Mouse (Mus musculus): Measurements from ENCODE around the gene Gm5475. TPM values are rescaled to one million over a fixed set of nuclear protein-coding genes. Genes with fewer than 3 reads are reported as not detected.
A peak's percentile ranks its signal among the peaks of the same experiment; 100 is the strongest.

Gene Gm5475
- polyA plus RNA-seq, 1 experiment from 2014 or later: not detected

DNA sequence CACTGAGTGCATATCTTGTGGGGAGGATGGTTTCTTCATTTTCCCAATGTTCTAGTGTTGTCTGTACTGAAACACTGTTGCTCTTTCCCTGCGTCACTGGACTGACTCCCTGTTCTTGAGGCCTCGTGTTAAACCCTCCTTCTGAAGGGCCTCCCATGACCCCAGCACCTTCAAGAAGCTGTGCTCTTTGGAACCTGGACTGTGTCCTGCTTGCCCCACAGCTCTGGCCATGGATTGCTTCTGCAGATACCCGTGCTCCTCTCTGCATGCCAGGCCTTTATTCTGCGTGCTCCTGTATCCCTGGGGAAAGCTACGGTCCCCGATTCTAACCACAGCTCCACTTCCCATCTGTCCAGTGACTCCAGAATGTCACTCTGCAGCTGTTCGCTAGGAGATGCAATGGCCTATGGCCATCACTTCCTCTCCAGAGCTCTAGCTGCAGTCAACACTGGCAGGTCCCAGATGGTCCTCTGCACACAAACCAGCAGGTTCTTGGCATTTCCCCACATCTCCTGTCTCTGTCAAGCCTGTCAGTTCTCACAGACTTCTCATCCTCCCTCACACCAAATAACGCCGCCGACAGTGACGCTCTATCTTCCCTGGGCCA is 8.1 kb downstream of the Gm5475 start:
- 60% methylated on average over 11 of the region's 11 CpGs for WGBS
- Histone ChIP-seq H3K27me3 (ENCODE audit: control insufficient read depth, insufficient read depth, low read length) (peaks cover 6% of the 10 kb centered on the region), H3K4me1 (ENCODE audit: control insufficient read depth, insufficient read depth, low read length) (0 out of 2 replicates have a peak, but pooled peaks cover 2% of the 10 kb centered on the region), H3K27ac (ENCODE audit: low read length) (no peak overlapping the region), H3K9ac (ENCODE audit: low read length) (no peak overlapping the region), H3K4me3 (ENCODE audit: low read length) (no peak overlapping the region), H3K36me3 (ENCODE audit: control insufficient read depth, insufficient read depth) (no peaks in the 10 kb centered on the region), H3K4me2 (ENCODE audit: low read depth, low read length) (no peak overlapping the region), H3K9me3 (replicated peaks; ENCODE audit: control insufficient read depth, low read length) (no peaks in the 10 kb centered on the region)
- ATAC-seq (replicated peaks; ENCODE audit: extremely low read depth, insufficient read depth, low FRiP score): no peak

- Histone ChIP-seq H3K9ac (ENCODE audit: low read length) (no peak overlapping the region), H3K36me3 (ENCODE audit: control insufficient read depth, insufficient read depth) (no peaks in the 10 kb centered on the region), H3K9me3 (replicated peaks; ENCODE audit: control insufficient read depth, low read length) (no peaks in the 10 kb centered on the region), H3K4me1 (ENCODE audit: control insufficient read depth, insufficient read depth, low read length) (peaks cover 4% of the 10 kb centered on the region), H3K4me3 (ENCODE audit: low read length) (no peak overlapping the region), H3K4me2 (ENCODE audit: low read depth, low read length) (no peak overlapping the region), H3K27ac (ENCODE audit: low read length) (no peak overlapping the region), H3K27me3 (ENCODE audit: control insufficient read depth, insufficient read depth, low read length) (no peaks in the 10 kb centered on the region)
- ATAC-seq (replicated peaks; ENCODE audit: extremely low read depth, insufficient read depth, low FRiP score): no peak
- 59% methylated on average over 4 of the region's 4 CpGs for WGBS
Measured at GRCm38 (mm10) chr15:100433234-100433633, 11.3 kb downstream of the Gm5475 start.

DNA sequence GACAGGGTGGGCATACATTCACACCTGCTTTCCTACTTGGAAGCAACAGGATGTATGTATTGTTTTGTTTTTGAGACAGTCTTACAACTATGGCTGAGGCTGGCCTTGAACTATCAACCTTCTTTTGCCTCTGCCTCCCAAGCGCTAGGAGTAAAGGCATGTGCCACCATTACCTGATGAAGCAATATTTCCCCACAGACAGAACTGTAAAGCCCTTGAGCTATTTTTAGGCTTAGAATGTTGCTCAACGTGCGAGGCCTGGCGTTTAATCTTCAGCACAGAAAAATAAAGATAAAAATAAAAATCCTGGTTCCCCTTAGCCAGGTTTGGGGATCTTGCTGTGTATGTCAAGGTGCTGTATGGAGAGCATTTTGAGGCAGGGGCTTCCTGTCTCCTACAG is 14.2 kb downstream of the Gm5475 start:
- Histone ChIP-seq H3K27ac (ENCODE audit: low read length) (peak overlapping the region; percentile 15; the same call in 1 of the 2 replicates), H3K4me3 (ENCODE audit: low read length) (no peak overlapping the region), H3K27me3 (ENCODE audit: control insufficient read depth, insufficient read depth, low read length) (no peaks in the 10 kb centered on the region), H3K9ac (ENCODE audit: low read length) (no peak overlapping the region), H3K4me2 (ENCODE audit: low read depth, low read length) (no peak overlapping the region; the same call in 1 of the 2 replicates), H3K36me3 (ENCODE audit: control insufficient read depth, insufficient read depth) (no peaks in the 10 kb centered on the region), H3K9me3 (replicated peaks; ENCODE audit: control insufficient read depth, low read length) (no peaks in the 10 kb centered on the region), H3K4me1 (ENCODE audit: control insufficient read depth, insufficient read depth, low read length) (peaks cover 4% of the 10 kb centered on the region)
- ATAC-seq (replicated peaks; ENCODE audit: extremely low read depth, insufficient read depth, low FRiP score): no peak
- WGBS: 33% methylated on average over 4 of the region's 4 CpGs

DNA sequence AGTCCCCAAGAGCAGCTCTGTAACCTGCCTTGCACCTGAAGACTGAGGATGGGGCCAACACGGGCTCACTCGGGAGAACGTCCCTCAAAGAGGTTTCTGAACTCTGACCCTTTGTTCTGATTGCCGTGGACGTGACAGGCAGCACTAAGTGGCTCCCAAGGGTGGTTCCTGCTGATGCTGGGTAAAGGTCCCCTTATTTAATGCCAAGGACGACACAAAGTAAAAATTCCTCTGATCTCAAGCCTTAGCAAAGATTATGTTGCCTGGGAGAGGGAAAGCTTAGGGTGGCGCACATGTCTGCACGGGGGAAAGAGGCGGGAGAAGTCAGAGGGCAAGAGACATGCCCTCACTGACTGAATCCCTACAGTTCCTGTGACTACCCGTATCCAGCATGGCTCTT is 14.6 kb downstream of the Gm5475 start:
- ATAC-seq (replicated peaks; ENCODE audit: extremely low read depth, insufficient read depth, low FRiP score): no peak
- H3K27ac ChIP-seq (ENCODE audit: low read length): peak overlapping the region; percentile 15; the same call in 1 of the 2 replicates
- H3K9me3 ChIP-seq (replicated peaks; ENCODE audit: control insufficient read depth, low read length): no peaks in the 10 kb centered on the region
- H3K4me3 ChIP-seq (ENCODE audit: low read length): no peak overlapping the region
- H3K9ac ChIP-seq (ENCODE audit: low read length): no peak overlapping the region
- WGBS: 51% methylated on average over 10 of the region's 10 CpGs
- H3K4me1 ChIP-seq (ENCODE audit: control insufficient read depth, insufficient read depth, low read length): peaks cover 4% of the 10 kb centered on the region
- H3K4me2 ChIP-seq (ENCODE audit: low read depth, low read length): no peak overlapping the region
- no peaks in the 10 kb centered on the region for H3K27me3 ChIP-seq (ENCODE audit: control insufficient read depth, insufficient read depth, low read length)
- H3K36me3 ChIP-seq (ENCODE audit: control insufficient read depth, insufficient read depth): no peaks in the 10 kb centered on the region

- Histone ChIP-seq H3K4me2 (ENCODE audit: low read depth, low read length) (peak overlapping the region; percentile 76), H3K27ac (ENCODE audit: low read length) (peak overlapping the region; percentile 85), H3K9me3 (replicated peaks; ENCODE audit: control insufficient read depth, low read length) (no peaks in the 10 kb centered on the region), H3K9ac (ENCODE audit: low read length) (peak overlapping the region; percentile 68), H3K4me3 (ENCODE audit: low read length) (peak overlapping the region; percentile 52), H3K27me3 (ENCODE audit: control insufficient read depth, insufficient read depth, low read length) (no peaks in the 10 kb centered on the region), H3K36me3 (ENCODE audit: control insufficient read depth, insufficient read depth) (no peaks in the 10 kb centered on the region), H3K4me1 (ENCODE audit: control insufficient read depth, insufficient read depth, low read length) (no peaks in the 10 kb centered on the region)
- ATAC-seq (replicated peaks; ENCODE audit: extremely low read depth, insufficient read depth, low FRiP score): peak; percentile 99
- under 1% methylated on average over 21 of the region's 31 CpGs for WGBS
Measured at GRCm38 (mm10) chr15:100443126-100443922, 21.4 kb downstream of the Gm5475 start.

DNA sequence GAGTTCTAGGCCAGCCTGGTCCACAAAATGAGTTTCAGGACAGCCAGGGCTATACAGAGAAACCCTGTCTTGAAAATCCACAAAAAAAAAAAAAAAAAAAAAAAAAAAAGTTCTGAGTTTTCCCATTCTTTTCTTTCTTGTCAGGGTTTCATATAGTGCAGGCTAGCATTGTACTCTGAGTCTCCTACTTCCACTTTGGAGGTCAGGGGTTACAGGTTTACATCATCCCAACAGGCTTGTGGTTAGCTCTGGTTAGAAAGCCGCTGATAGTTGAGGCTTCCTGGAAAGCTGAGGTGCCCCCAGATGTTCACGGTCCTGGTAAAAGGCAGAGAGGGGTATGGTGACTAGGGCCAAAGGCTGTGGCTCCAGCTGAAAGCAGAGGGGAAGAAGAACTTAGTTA is 24.9 kb downstream of the Gm5475 start:
- no peak overlapping the region for H3K9ac ChIP-seq (ENCODE audit: low read length)
- no peaks in the 10 kb centered on the region for H3K4me1 ChIP-seq (ENCODE audit: control insufficient read depth, insufficient read depth, low read length)
- no peaks in the 10 kb centered on the region for H3K36me3 ChIP-seq (ENCODE audit: control insufficient read depth, insufficient read depth)
- no peaks in the 10 kb centered on the region for H3K27me3 ChIP-seq (ENCODE audit: control insufficient read depth, insufficient read depth, low read length)
- no peak overlapping the region for H3K27ac ChIP-seq (ENCODE audit: low read length)
- H3K4me3 ChIP-seq (ENCODE audit: low read length): no peak overlapping the region
- no peak overlapping the region for H3K4me2 ChIP-seq (ENCODE audit: low read depth, low read length)
- 59% methylated on average over 2 of the region's 2 CpGs for WGBS
- ATAC-seq (replicated peaks; ENCODE audit: extremely low read depth, insufficient read depth, low FRiP score): no peak
- H3K9me3 ChIP-seq (replicated peaks; ENCODE audit: control insufficient read depth, low read length): no peaks in the 10 kb centered on the region

- H3K4me2 ChIP-seq (ENCODE audit: low read depth, low read length): no peak overlapping the region
- ATAC-seq (replicated peaks; ENCODE audit: extremely low read depth, insufficient read depth, low FRiP score): no peak
- WGBS: 77% methylated on average over 4 of the region's 4 CpGs
Measured at GRCm38 (mm10) chr15:100448572-100448971, 26.6 kb downstream of the Gm5475 start.

DNA sequence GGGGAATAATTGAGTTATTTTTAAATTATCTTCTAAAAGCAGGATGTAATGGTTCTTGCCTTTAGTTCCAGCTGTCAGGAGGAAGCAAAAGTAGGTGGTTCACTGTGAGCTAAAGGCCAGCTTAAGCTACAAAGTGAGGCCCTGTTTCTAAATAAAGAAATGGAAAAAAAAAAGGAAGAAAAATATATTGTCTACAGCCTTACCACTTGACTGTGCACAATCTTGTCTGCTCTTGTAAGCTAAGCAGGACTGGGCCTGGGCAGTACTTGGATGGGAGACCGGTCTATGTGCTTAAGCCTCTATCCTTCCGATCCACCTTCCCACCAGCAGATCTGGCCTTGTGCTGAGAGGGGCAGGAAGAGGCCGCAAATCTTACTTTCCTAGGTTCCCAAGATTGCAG is 27.5 kb downstream of the Gm5475 start:
- no peak overlapping the region for H3K4me3 ChIP-seq (ENCODE audit: low read length)
- ATAC-seq (replicated peaks; ENCODE audit: extremely low read depth, insufficient read depth, low FRiP score): no peak
- 76% methylated on average over 3 of the region's 3 CpGs for WGBS
- no peaks in the 10 kb centered on the region for H3K36me3 ChIP-seq (ENCODE audit: control insufficient read depth, insufficient read depth)
- H3K27me3 ChIP-seq (ENCODE audit: control insufficient read depth, insufficient read depth, low read length): no peaks in the 10 kb centered on the region
- no peak overlapping the region for H3K27ac ChIP-seq (ENCODE audit: low read length)
- no peaks in the 10 kb centered on the region for H3K4me1 ChIP-seq (ENCODE audit: control insufficient read depth, insufficient read depth, low read length)
- H3K9me3 ChIP-seq (replicated peaks; ENCODE audit: control insufficient read depth, low read length): no peaks in the 10 kb centered on the region
- H3K9ac ChIP-seq (ENCODE audit: low read length): no peak overlapping the region
- H3K4me2 ChIP-seq (ENCODE audit: low read depth, low read length): no peak overlapping the region

More at GRCm38 (mm10) chr15:100448572-100448971, 26.6 kb downstream of the Gm5475 start:
- no peak overlapping the region for H3K9ac ChIP-seq (ENCODE audit: low read length)
- H3K36me3 ChIP-seq (ENCODE audit: control insufficient read depth, insufficient read depth): no peaks in the 10 kb centered on the region
- H3K4me1 ChIP-seq (ENCODE audit: control insufficient read depth, insufficient read depth, low read length): no peaks in the 10 kb centered on the region
- H3K9me3 ChIP-seq (replicated peaks; ENCODE audit: control insufficient read depth, low read length): no peaks in the 10 kb centered on the region
- H3K27ac ChIP-seq (ENCODE audit: low read length): no peak overlapping the region
- no peak overlapping the region for H3K4me3 ChIP-seq (ENCODE audit: low read length)
- H3K27me3 ChIP-seq (ENCODE audit: control insufficient read depth, insufficient read depth, low read length): no peaks in the 10 kb centered on the region

- 61% methylated on average over 16 of the region's 16 CpGs for WGBS
- Histone ChIP-seq H3K9me3 (replicated peaks; ENCODE audit: control insufficient read depth, low read length) (no peaks in the 10 kb centered on the region), H3K4me2 (ENCODE audit: low read depth, low read length) (no peak overlapping the region), H3K36me3 (ENCODE audit: control insufficient read depth, insufficient read depth) (no peaks in the 10 kb centered on the region), H3K9ac (ENCODE audit: low read length) (no peak overlapping the region), H3K27me3 (ENCODE audit: control insufficient read depth, insufficient read depth, low read length) (no peaks in the 10 kb centered on the region), H3K4me3 (ENCODE audit: low read length) (no peak overlapping the region), H3K27ac (ENCODE audit: low read length) (no peak overlapping the region), H3K4me1 (ENCODE audit: control insufficient read depth, insufficient read depth, low read length) (no peaks in the 10 kb centered on the region)
- ATAC-seq (replicated peaks; ENCODE audit: extremely low read depth, insufficient read depth, low FRiP score): no peak
Measured at GRCm38 (mm10) chr15:100451245-100451644, 29.3 kb downstream of the Gm5475 start.

Measured in heart, embryonic 16.5 days (tissue).